ENCODE assay signal across 20 mouse cellular contexts in genomic region chr16:44655306-44655705, GRCm38 (mm10).
DNase-seq lines count a peak whose midpoint lies in the region; ATAC-seq and TF ChIP-seq lines count a peak whose summit lies in the region.
"Had no signal": no experiment of that assay in that cellular context is flagged by ENCODE, and none has a peak within 500 bp of the region (broad histone marks: within the 10 kb centered on the region; RNA-seq: fewer than 3 reads in every experiment).

No protein-coding gene starts in this region.

- WGBS in heart, postnatal 0 days = 43% methylated on average over 3 of the region's 3 CpGs
- 75% methylated on average over 3 of the region's 3 CpGs for WGBS in heart, embryonic 10.5 days
- WGBS in forebrain, embryonic 11.5 days = 77% methylated on average over 3 of the region's 3 CpGs
- 87% methylated on average over 3 of the region's 3 CpGs for WGBS in forebrain, embryonic 14.5 days

- H3K4me2 ChIP-seq in heart, postnatal 0 days (ENCODE audit: low read depth, low read length) = no peak overlapping the region
- no peak overlapping the region for H3K4me2 ChIP-seq in forebrain, embryonic 11.5 days (ENCODE audit: low read depth, low read length, severe bottlenecking)
- no peak overlapping the region for H3K4me2 ChIP-seq in forebrain, embryonic 14.5 days (ENCODE audit: low read length)
- H3K4me2 ChIP-seq: heart, embryonic 13.5 days; liver, embryonic 15.5 days; neural tube, embryonic 15.5 days had no signal

- 0 out of 2 replicates have a peak, but pooled peaks have one; percentile 57 for ATAC-seq in heart, postnatal 0 days (ENCODE audit: insufficient read depth, low read depth)
- no peak for ATAC-seq in forebrain, embryonic 11.5 days (replicated peaks; ENCODE audit: low FRiP score)
- no peak for ATAC-seq in forebrain, embryonic 14.5 days
- ATAC-seq: hindbrain, embryonic 16.5 days; intestine, embryonic 16.5 days; midbrain, embryonic 16.5 days had no signal

- H3K27me3 ChIP-seq in heart, postnatal 0 days (ENCODE audit: control insufficient read depth, insufficient read depth, low read length) = no peaks in the 10 kb centered on the region
- no peaks in the 10 kb centered on the region for H3K27me3 ChIP-seq in heart, embryonic 10.5 days (ENCODE audit: insufficient read depth, poor library complexity, severe bottlenecking)
- H3K27me3 ChIP-seq in forebrain, embryonic 11.5 days (ENCODE audit: control insufficient read depth, insufficient read depth, low read length) = no peaks in the 10 kb centered on the region
- no peaks in the 10 kb centered on the region for H3K27me3 ChIP-seq in forebrain, embryonic 14.5 days (replicated peaks; ENCODE audit: control insufficient read depth, insufficient read depth, low read length)
- H3K27me3 ChIP-seq: heart, embryonic 13.5 days; liver, embryonic 15.5 days; neural tube, embryonic 15.5 days had no signal

- no peak for TF ChIP-seq EP300 in heart, postnatal 0 days (IDR thresholded peaks at IDR 0.05; ENCODE audit: low read depth)

- DNase-seq in heart, postnatal 0 days (ENCODE audit: low spot score) = peak; percentile 29
- DNase-seq in heart, embryonic 10.5 days (ENCODE audit: low spot score) = no peak
- DNase-seq in right cerebral cortex, adult 18-20 months = peak; percentile 56
- no peak for DNase-seq in right cerebral cortex, postnatal 25 days
- DNase-seq in forebrain, embryonic 11.5 days (ENCODE audit: low spot score) = no peak
- no peak for DNase-seq in forebrain, embryonic 14.5 days (ENCODE audit: low spot score)
- DNase-seq: cerebellum, adult 9-11 months; heart, postnatal 36 days; right cerebral cortex, postnatal 4 days; thymus, postnatal 14 days had no signal

- 0 out of 2 replicates have a peak, but pooled peaks cover 4% of the 10 kb centered on the region for H3K9me3 ChIP-seq in heart, postnatal 0 days (replicated peaks; ENCODE audit: control insufficient read depth, low read length)
- no peaks in the 10 kb centered on the region for H3K9me3 ChIP-seq in heart, embryonic 10.5 days
- H3K9me3 ChIP-seq in forebrain, embryonic 11.5 days (ENCODE audit: control insufficient read depth, low read length) = no peaks in the 10 kb centered on the region; the same call in 1 of the 2 replicates
- no peaks in the 10 kb centered on the region for H3K9me3 ChIP-seq in forebrain, embryonic 14.5 days (replicated peaks; ENCODE audit: control insufficient read depth, low read length)
- H3K9me3 ChIP-seq: liver, embryonic 15.5 days; neural tube, embryonic 15.5 days had no signal

- no peak for TF ChIP-seq POLR2A in embryonic fibroblast, embryonic 13.5 days (IDR thresholded peaks at IDR 0.05; ENCODE audit: low read depth, low read length)

- H3K27ac ChIP-seq in heart, postnatal 0 days (ENCODE audit: low read depth) = no peak overlapping the region
- no peak overlapping the region for H3K27ac ChIP-seq in heart, embryonic 10.5 days
- peak overlapping the region; percentile 43 for H3K27ac ChIP-seq in embryonic fibroblast, embryonic 13.5 days (ENCODE audit: insufficient read depth, low read length)
- H3K27ac ChIP-seq in forebrain, embryonic 11.5 days (ENCODE audit: low read depth, low read length) = no peak overlapping the region
- no peak overlapping the region for H3K27ac ChIP-seq in forebrain, embryonic 14.5 days (ENCODE audit: low read depth, low read length)
- H3K27ac ChIP-seq: heart, embryonic 13.5 days; liver, embryonic 15.5 days; neural tube, embryonic 15.5 days; stomach, postnatal 0 days had no signal

- H3K4me1 ChIP-seq in heart, postnatal 0 days (ENCODE audit: control insufficient read depth, insufficient read depth) = 0 out of 2 replicates have a peak, but pooled peaks cover 5% of the 10 kb centered on the region
- H3K4me1 ChIP-seq in heart, embryonic 10.5 days = no peaks in the 10 kb centered on the region
- H3K4me1 ChIP-seq in embryonic fibroblast, embryonic 13.5 days (ENCODE audit: control insufficient read depth, insufficient read depth, low read length) = 0 out of 2 replicates have a peak, but pooled peaks cover 4% of the 10 kb centered on the region
- H3K4me1 ChIP-seq in forebrain, embryonic 11.5 days (replicated peaks; ENCODE audit: control insufficient read depth, insufficient read depth, low read length) = no peaks in the 10 kb centered on the region
- H3K4me1 ChIP-seq in forebrain, embryonic 14.5 days (ENCODE audit: control insufficient read depth, insufficient read depth, low read length) = peaks cover 2% of the 10 kb centered on the region; the same call in 1 of the 2 replicates
- H3K4me1 ChIP-seq: liver, embryonic 15.5 days; megakaryocyte, embryonic 14.5 days; neural tube, embryonic 15.5 days had no signal

- no peaks in the 10 kb centered on the region for H3K36me3 ChIP-seq in heart, postnatal 0 days (replicated peaks; ENCODE audit: control insufficient read depth, insufficient read depth, low read length)
- no peaks in the 10 kb centered on the region for H3K36me3 ChIP-seq in heart, embryonic 10.5 days
- no peaks in the 10 kb centered on the region for H3K36me3 ChIP-seq in forebrain, embryonic 11.5 days (ENCODE audit: control insufficient read depth, insufficient read depth, low read length)
- H3K36me3 ChIP-seq in forebrain, embryonic 14.5 days (ENCODE audit: control insufficient read depth, insufficient read depth, low read length) = no peaks in the 10 kb centered on the region
- H3K36me3 ChIP-seq: heart, embryonic 13.5 days; liver, embryonic 15.5 days; neural tube, embryonic 15.5 days had no signal

- no peak for TF ChIP-seq CTCF in heart, postnatal 0 days (IDR thresholded peaks at IDR 0.05; ENCODE audit: low read depth)
- TF ChIP-seq CTCF in embryonic fibroblast, embryonic 13.5 days (IDR thresholded peaks at IDR 0.05; ENCODE audit: borderline replicate concordance, insufficient read depth, low read length) = no peak

- H3K9ac ChIP-seq in heart, postnatal 0 days (replicated peaks; ENCODE audit: low read depth, low read length) = no peak overlapping the region
- H3K9ac ChIP-seq in forebrain, embryonic 11.5 days (ENCODE audit: low read length) = no peak overlapping the region
- H3K9ac ChIP-seq in forebrain, embryonic 14.5 days (ENCODE audit: low read length) = no peak overlapping the region
- H3K9ac ChIP-seq: heart, embryonic 13.5 days; liver, embryonic 15.5 days; neural tube, embryonic 15.5 days had no signal

- no peak overlapping the region for H3K4me3 ChIP-seq in heart, postnatal 0 days (ENCODE audit: low read depth, low read length)
- H3K4me3 ChIP-seq in heart, embryonic 10.5 days = no peak overlapping the region
- H3K4me3 ChIP-seq in embryonic fibroblast, embryonic 13.5 days (ENCODE audit: insufficient read depth, low read length) = no peak overlapping the region
- H3K4me3 ChIP-seq in forebrain, embryonic 11.5 days (ENCODE audit: low read depth, low read length) = no peak overlapping the region
- no peak overlapping the region for H3K4me3 ChIP-seq in forebrain, embryonic 14.5 days (ENCODE audit: low read depth, low read length)
- H3K4me3 ChIP-seq: forebrain, embryonic 10.5 days; heart, embryonic 13.5 days; liver, embryonic 15.5 days; megakaryocyte, embryonic 14.5 days; neural tube, embryonic 15.5 days had no signal

Comparison
In these comparisons a context has a peak if more than half of its experiments do, and no peak if none do; other contexts are left out.
1. DNase-seq: peak in heart, postnatal 0 days (single experiment) and right cerebral cortex, adult 18-20 months (single experiment); none in heart, embryonic 10.5 days (single experiment), right cerebral cortex, postnatal 25 days (single experiment), forebrain, embryonic 11.5 days (single experiment) and forebrain, embryonic 14.5 days (single experiment).